Mouse (Mus musculus): Measurements from ENCODE around the gene Aspdh. TPM values are rescaled to one million over a fixed set of nuclear protein-coding genes. Genes with fewer than 3 reads are reported as not detected.

Aspdh gene
- polyA plus RNA-seq, 1 experiment = 0.50 TPM

DNA sequence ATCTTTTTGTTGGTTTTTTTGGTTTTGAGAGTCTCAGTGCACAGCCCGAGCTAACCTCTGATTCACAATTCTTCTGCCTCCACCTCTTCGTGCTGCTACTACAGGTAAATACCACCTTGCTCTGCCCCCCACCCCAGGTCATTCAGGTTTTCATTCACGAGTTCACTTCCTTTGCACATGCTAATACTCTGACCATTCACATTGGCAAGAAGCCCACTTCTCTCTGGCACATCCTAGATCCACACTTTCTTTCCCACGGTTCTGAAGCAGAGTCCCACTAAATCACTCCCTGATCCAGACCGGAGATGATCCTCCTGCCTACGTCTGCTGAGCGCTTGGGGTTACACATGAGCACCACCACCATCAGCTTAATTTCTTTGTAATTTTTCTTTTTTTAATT, 29.9 kb downstream of the Aspdh start:
- no peak for TF ChIP-seq CTCF (IDR thresholded peaks at IDR 0.05; ENCODE audit: insufficient read depth, low read length)
- TF ChIP-seq POLR2A (IDR thresholded peaks at IDR 0.05; ENCODE audit: borderline replicate concordance, extremely low read depth, low read depth, low read length) = no peak
- DNase-seq = no peak
- Histone ChIP-seq H3K4me3 (replicated peaks; ENCODE audit: extremely low read depth, low read depth, low read length) (no peak overlapping the region), H3K4me1 (ENCODE audit: control insufficient read depth, insufficient read depth, low read length) (no peaks in the 10 kb centered on the region)
- 74% methylated on average over 7 of the region's 7 CpGs for WGBS

DNA sequence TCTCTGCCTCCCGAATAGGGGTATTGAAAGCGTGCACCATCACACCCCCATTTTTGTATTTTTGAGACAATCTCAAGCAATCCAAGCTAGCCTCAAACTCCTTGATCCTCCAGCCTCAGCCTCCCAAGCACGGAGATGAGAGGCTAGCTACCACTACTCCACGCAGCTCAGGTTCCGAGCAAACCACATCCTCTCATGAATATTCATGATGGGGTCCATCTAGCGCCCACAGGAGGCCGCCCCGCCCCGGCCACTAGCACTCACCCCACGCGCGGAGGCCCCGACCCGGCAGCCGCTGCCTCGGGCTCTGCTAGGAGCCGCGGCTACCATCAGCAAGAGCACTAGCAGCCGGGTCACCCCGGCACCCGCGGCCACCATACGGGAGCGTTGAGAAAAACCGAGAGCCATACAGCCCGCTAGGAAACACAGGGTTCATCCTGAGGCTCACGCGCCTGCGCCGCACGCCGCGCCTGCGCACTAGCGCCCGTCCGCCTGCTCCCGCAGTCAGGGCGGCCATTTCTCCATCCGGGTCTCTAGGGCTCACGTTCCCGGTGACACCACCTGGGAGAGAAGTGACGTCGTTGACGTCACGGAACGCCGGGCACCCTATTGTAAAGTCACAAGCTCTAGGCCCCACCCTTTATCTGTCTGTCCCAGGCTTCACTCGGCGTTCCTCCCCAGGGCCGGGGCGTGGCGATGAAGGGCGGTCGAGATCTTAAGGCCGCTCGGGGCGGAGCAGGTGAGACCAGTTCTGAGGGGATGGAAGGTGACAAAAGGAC, 31.0 kb downstream of the Aspdh start, which contains the start of the genes Emc10 and Fam71e1:
TSS of gene Emc10 (minus strand) at position 538 of the 779 bp plus-strand sequence.
TSS of gene Fam71e1 (plus strand) at position 590 of the 779 bp plus-strand sequence.
- 1% methylated on average over 53 of the region's 58 CpGs for WGBS
- TF ChIP-seq CTCF (IDR thresholded peaks at IDR 0.05; ENCODE audit: insufficient read depth, low read length) = no peak
- peak; percentile 63; the same call in 1 of the 2 replicates for TF ChIP-seq POLR2A (IDR thresholded peaks at IDR 0.05; ENCODE audit: borderline replicate concordance, extremely low read depth, low read depth, low read length)

DNA sequence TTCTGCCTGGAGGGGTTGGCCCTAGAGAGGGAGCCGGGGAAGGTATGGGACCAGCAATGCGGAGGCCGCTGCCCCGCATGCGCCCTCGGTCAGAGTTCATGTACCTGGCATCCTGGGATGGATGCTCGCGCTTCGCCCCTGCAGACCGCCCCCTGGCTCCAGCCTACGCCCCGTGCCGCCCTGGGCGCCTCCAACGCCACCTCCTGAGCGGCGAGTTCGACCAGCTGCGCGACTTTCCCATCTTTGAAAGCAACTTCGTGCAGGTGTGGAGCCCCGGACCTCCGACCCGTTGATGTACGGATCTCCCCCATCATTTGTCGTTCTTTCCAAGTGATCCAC, 31.5 kb downstream of the Aspdh start:
- whole genome bisulfite sequencing = 2% methylated on average over 26 of the region's 26 CpGs

More for the DNA sequence above, 31.0 kb downstream of the Aspdh start, which contains the start of the genes Emc10 and Fam71e1:
- Histone ChIP-seq H3K4me1 (ENCODE audit: control insufficient read depth, insufficient read depth, low read length) (no peaks in the 10 kb centered on the region), H3K4me3 (replicated peaks; ENCODE audit: extremely low read depth, low read depth, low read length) (peak within 1 kb of the TSS; percentile 66)
- DNase-seq = peak; percentile 96

DNA sequence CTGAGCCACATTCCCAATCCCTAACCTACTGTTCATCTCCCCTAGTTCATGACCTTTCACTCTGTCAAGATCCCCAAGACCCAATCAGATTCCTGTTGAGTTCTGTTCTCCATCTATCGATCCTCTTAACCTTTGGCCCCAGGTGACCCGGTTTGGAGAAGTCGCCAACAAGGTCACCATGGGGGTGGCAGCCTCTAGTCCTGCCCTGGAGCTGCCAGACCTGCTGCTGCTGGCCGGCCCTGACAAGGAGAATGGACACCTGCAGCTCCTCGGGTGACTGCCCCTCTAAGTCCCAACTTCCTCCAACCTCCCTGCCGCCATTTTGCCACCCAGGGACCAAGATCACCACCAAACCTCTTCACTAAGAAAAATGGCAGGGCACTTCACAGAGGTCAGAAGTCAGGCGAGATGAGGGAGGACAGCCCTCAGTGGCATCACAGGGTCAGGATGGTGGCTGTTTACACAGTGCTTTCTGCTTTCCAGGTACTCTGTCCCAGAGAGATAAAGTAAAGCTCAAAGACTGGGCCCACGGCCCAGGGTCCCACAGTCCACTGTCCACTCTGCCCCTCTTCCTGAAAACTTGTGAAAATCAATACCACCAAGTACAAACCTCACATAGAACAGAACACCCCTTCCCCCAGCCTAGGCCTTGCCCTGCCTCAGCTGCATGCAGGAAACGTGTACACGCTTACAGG, 32.3 kb downstream of the Aspdh start:
- no peak for TF ChIP-seq POLR2A (IDR thresholded peaks at IDR 0.05; ENCODE audit: borderline replicate concordance, extremely low read depth, low read depth, low read length)
- TF ChIP-seq CTCF (IDR thresholded peaks at IDR 0.05; ENCODE audit: insufficient read depth, low read length) = no peak
- no peak for DNase-seq
- no peaks in the 10 kb centered on the region for H3K4me1 ChIP-seq (ENCODE audit: control insufficient read depth, insufficient read depth, low read length)
- whole genome bisulfite sequencing = 78% methylated on average over 10 of the region's 10 CpGs
- H3K4me3 ChIP-seq (replicated peaks; ENCODE audit: extremely low read depth, low read depth, low read length) = no peak overlapping the region

More for the DNA sequence above, 31.5 kb downstream of the Aspdh start:
- DNase-seq = no peak
- H3K4me3 ChIP-seq (replicated peaks; ENCODE audit: extremely low read depth, low read depth, low read length) = peak overlapping the region; percentile 66
- no peaks in the 10 kb centered on the region for H3K4me1 ChIP-seq (ENCODE audit: control insufficient read depth, insufficient read depth, low read length)
- TF ChIP-seq CTCF (IDR thresholded peaks at IDR 0.05; ENCODE audit: insufficient read depth, low read length) = no peak
- TF ChIP-seq POLR2A (IDR thresholded peaks at IDR 0.05; ENCODE audit: borderline replicate concordance, extremely low read depth, low read depth, low read length) = no peak

DNA sequence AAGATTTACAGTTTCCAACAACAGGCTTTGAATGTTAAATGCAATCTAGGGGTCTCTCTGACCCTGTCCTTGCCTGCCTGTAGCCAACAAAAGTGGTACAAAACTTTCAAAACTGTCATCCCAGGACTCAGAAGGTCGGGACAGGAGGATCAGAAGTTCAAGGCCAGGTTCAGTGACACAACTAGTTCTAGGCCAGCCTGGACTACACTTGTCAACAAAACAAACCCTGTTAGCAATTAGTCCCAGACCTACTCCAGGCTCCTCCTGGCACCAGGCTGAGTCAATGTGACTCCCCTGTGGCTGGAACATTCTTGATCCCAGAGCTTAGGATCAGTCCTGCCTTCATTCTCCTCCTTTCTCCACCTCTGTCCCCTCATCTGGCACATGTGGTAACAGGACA, 33.7 kb downstream of the Aspdh start:
- Histone ChIP-seq H3K4me3 (replicated peaks; ENCODE audit: extremely low read depth, low read depth, low read length) (no peak overlapping the region), H3K4me1 (ENCODE audit: control insufficient read depth, insufficient read depth, low read length) (no peaks in the 10 kb centered on the region)
- no peak for DNase-seq
- TF ChIP-seq POLR2A (IDR thresholded peaks at IDR 0.05; ENCODE audit: borderline replicate concordance, extremely low read depth, low read depth, low read length) = no peak
- no peak for TF ChIP-seq CTCF (IDR thresholded peaks at IDR 0.05; ENCODE audit: insufficient read depth, low read length)
- WGBS = 54% methylated on average over 1 of the region's 1 CpGs

DNA sequence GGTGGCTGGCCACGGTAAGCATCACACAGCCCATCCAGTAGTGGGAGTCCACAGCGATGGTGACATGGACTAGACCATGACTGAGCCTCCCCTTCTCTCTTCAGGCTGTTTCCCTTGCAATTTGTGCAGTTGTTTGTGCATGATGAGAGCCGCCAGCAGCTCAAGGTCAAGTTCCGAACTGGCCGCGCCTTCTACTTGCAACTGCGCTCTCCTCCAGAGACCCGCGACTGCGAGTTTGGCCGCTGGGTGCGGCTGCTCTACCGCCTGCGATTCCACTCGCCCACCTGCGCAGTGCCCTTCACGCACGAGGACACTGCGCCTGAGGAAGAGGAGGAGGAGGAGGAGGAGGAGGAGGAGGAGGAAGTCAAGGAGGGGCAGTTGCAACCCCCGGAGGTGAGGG, 34.9 kb downstream of the Aspdh start:
- no peak for DNase-seq
- H3K4me3 ChIP-seq (replicated peaks; ENCODE audit: extremely low read depth, low read depth, low read length) = no peak overlapping the region
- TF ChIP-seq CTCF (IDR thresholded peaks at IDR 0.05; ENCODE audit: insufficient read depth, low read length) = no peak
- no peaks in the 10 kb centered on the region for H3K4me1 ChIP-seq (ENCODE audit: control insufficient read depth, insufficient read depth, low read length)
- WGBS = 46% methylated on average over 20 of the region's 20 CpGs

DNA sequence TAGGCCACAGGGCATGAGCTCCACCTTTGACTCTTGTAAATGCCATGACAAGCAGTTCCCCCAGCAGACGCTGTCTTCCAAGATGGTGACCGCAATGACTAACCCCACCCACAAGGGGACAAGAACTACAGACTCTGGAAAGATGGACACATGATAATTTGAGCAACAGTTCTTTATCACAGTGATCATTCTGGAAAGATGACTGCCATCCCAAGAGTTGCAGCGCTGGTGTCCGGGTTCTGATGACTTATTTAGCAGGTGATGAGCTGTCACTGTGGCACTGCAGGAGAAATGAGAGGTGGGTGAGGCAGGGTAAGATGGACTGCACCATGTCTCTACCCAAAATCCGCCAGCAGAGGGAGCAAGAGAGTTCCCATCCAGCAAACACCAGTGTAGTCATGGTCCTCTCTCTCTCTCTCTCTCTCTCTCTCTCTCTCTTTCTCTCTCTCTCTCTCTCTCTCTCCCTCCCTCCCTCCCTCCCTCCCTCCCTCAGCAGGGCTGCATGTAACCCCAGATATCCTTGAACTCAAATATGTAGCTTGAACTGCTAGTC, 36.4 kb downstream of the Aspdh start:
- DNase-seq = peak; percentile 65
- TF ChIP-seq POLR2A (IDR thresholded peaks at IDR 0.05; ENCODE audit: borderline replicate concordance, extremely low read depth, low read depth, low read length) (no peak), CTCF (IDR thresholded peaks at IDR 0.05; ENCODE audit: insufficient read depth, low read length) (peak; percentile 85)
- 29% methylated on average over 5 of the region's 5 CpGs for WGBS
- Histone ChIP-seq H3K4me1 (ENCODE audit: control insufficient read depth, insufficient read depth, low read length) (no peaks in the 10 kb centered on the region), H3K4me3 (replicated peaks; ENCODE audit: extremely low read depth, low read depth, low read length) (no peak overlapping the region)

DNA sequence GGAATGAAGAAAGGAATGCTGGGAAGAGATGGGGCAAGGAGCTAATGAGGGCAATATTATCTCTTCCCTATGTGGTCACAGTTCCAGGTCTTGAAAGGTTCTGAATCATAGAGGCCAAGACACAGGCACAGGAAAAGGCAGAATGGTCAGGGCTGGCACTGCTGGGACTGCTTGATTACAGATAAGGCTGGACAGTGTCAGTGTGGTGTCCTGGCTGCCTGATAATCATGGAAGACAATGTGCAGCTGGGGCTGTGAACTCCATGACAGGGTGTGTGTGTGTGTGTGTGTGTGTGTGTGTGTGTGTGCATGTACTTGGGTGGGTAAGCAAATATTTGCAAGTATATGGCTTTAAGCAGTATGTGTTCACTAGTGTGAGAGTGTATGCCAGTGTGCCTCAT, 42.3 kb downstream of the Aspdh start:
- Histone ChIP-seq H3K4me1 (ENCODE audit: control insufficient read depth, insufficient read depth, low read length) (no peaks in the 10 kb centered on the region), H3K4me3 (replicated peaks; ENCODE audit: extremely low read depth, low read depth, low read length) (no peak overlapping the region)
- no peak for DNase-seq
- TF ChIP-seq POLR2A (IDR thresholded peaks at IDR 0.05; ENCODE audit: borderline replicate concordance, extremely low read depth, low read depth, low read length) (no peak), CTCF (IDR thresholded peaks at IDR 0.05; ENCODE audit: insufficient read depth, low read length) (no peak)

Other genes with a start within 250 kb of the Aspdh start
- gene Klk1b5, start 249.4 kb upstream of the Aspdh start, polyA plus RNA-seq (2012; rRNA removed) = not detected in 2 replicates
- gene Klk1, start 240.0 kb upstream of the Aspdh start, polyA plus RNA-seq (2012; rRNA removed) = 1.9 and 18.3 TPM in 2 replicates
- gene Gm36864, start 229.2 kb upstream of the Aspdh start, polyA plus RNA-seq (2012; rRNA removed) = not detected in 2 replicates
- gene 1700028J19Rik, start 218.7 kb upstream of the Aspdh start, polyA plus RNA-seq (2012; rRNA removed) = 0.85 and 1.1 TPM in 2 replicates
- gene 2410002F23Rik, start 218.7 kb upstream of the Aspdh start, polyA plus RNA-seq (2012; rRNA removed) = 60.0 and 63.7 TPM in 2 replicates
- not detected in 2 replicates for gene Acp4, start 208.0 kb upstream of the Aspdh start, polyA plus RNA-seq (2012; rRNA removed)
- gene Gm15517, start 203.9 kb upstream of the Aspdh start, polyA plus RNA-seq (2012; rRNA removed) = not detected in 2 replicates
- 9.4 and 11.5 TPM in 2 replicates for gene Clec11a, start 158.5 kb upstream of the Aspdh start, polyA plus RNA-seq (2012; rRNA removed)
- 0.44 and 0.65 TPM in 2 replicates for gene Shank1, start 155.1 kb upstream of the Aspdh start, polyA plus RNA-seq (2012; rRNA removed)
- gene Syt3, start 81.3 kb upstream of the Aspdh start, polyA plus RNA-seq (2012; rRNA removed) = 2.8 and 3.1 TPM in 2 replicates
- 0.98 and 1.2 TPM in 2 replicates for gene 1700008O03Rik, start 79.6 kb upstream of the Aspdh start, polyA plus RNA-seq (2012; rRNA removed)
- gene Lrrc4b, start 36.4 kb upstream of the Aspdh start, polyA plus RNA-seq (2012; rRNA removed) = 4.5 and 4.9 TPM in 2 replicates
- 164 and 175 TPM in 2 replicates for gene Josd2, start 2.6 kb downstream of the Aspdh start, polyA plus RNA-seq (2012; rRNA removed)
- gene Emc10, start 31.1 kb downstream of the Aspdh start, polyA plus RNA-seq (2012; rRNA removed) = 250 and 268 TPM in 2 replicates
- 9.5 and 10.3 TPM in 2 replicates for gene Fam71e1, start 31.2 kb downstream of the Aspdh start, polyA plus RNA-seq (2012; rRNA removed)
- 1.0 and 10.5 TPM in 2 replicates for gene Mybpc2, start 59.3 kb downstream of the Aspdh start, polyA plus RNA-seq (2012; rRNA removed)
- gene Spib, start 66.7 kb downstream of the Aspdh start, polyA plus RNA-seq (2012; rRNA removed) = 11.2 and 11.7 TPM in 2 replicates
- 34.3 and 38.3 TPM in 2 replicates for gene Pold1, start 83.5 kb downstream of the Aspdh start, polyA plus RNA-seq (2012; rRNA removed)
- 194 and 216 TPM in 2 replicates for gene Nr1h2, start 88.6 kb downstream of the Aspdh start, polyA plus RNA-seq (2012; rRNA removed)
- gene Napsa, start 107.0 kb downstream of the Aspdh start, polyA plus RNA-seq (2012; rRNA removed) = 576 and 610 TPM in 2 replicates
- 36.0 and 42.5 TPM in 2 replicates for gene Kcnc3, start 125.3 kb downstream of the Aspdh start, polyA plus RNA-seq (2012; rRNA removed)
- gene Myh14, start 205.5 kb downstream of the Aspdh start, polyA plus RNA-seq (2012; rRNA removed) = 223 and 227 TPM in 2 replicates
- not detected in 2 replicates for gene Izumo2, start 243.4 kb downstream of the Aspdh start, polyA plus RNA-seq (2012; rRNA removed)